Mouse (Mus musculus) MEL (cell line): Measurements from ENCODE around the gene Gsk3a. TPM values are rescaled to one million over a fixed set of nuclear protein-coding genes. Genes with fewer than 3 reads are reported as not detected.

Experiments used
- DNase-seq: peaks from one replicate; pipeline ENCODE4 v3.0.0; 2011; ENCODE audit warnings: low read depth, low spot score
- H3K27ac ChIP-seq: 2 replicates; pipeline ENCODE4 v1.5.1; 2012; ENCODE audit warnings: low read depth, mild to moderate bottlenecking, control low read depth, low read length, moderate library complexity; ENCODE audit not compliant: control insufficient read depth
- H3K27me3 ChIP-seq, 2 experiments: fragments of 150-350 bp in 1 of 2; sonication (generic) in 1 of 2; 2 replicates each; pipeline ENCODE4 v1.6.1; 2012; ENCODE audit warnings: low read length in 2 of 2, mild to moderate bottlenecking in 2 of 2, improper control_type of control experiment in 1 of 2, moderate library complexity in 1 of 2; ENCODE audit not compliant: insufficient read depth in 2 of 2, control insufficient read depth in 1 of 2
- H3K36me3 ChIP-seq, 2 experiments: 2 replicates each; pipeline ENCODE4 v1.6.1; 2012 to 2014; ENCODE audit warnings: low read length in 2 of 2, improper control_type of control experiment in 1 of 2, inconsistent platforms in 1 of 2, mild to moderate bottlenecking in 1 of 2; ENCODE audit not compliant: insufficient read depth in 2 of 2, control insufficient read depth in 1 of 2
- H3K4me1 ChIP-seq, 2 experiments: fragments of 150-350 bp in 1 of 2; sonication (generic) in 1 of 2; 2 replicates each; pipeline ENCODE4 v1.6.1; 2012; ENCODE audit warnings: low read length in 2 of 2, improper control_type of control experiment in 1 of 2, mild to moderate bottlenecking in 1 of 2; ENCODE audit not compliant: insufficient read depth in 2 of 2, control insufficient read depth in 1 of 2
- H3K4me3 ChIP-seq, 2 experiments: fragments of 150-350 bp in 1 of 2; sonication (generic) in 1 of 2; 2 replicates each; pipeline ENCODE4 v1.5.1; 2012; ENCODE audit warnings: low read depth in 2 of 2, low read length in 2 of 2, mild to moderate bottlenecking in 2 of 2, moderate library complexity in 2 of 2, control low read depth in 1 of 2, improper control_type of control experiment in 1 of 2; ENCODE audit not compliant: control insufficient read depth in 1 of 2, insufficient read depth in 1 of 2
- H3K79me2 ChIP-seq: 2 replicates; pipeline ENCODE4 v1.6.1; 2012; ENCODE audit warnings: mild to moderate bottlenecking, low read length, moderate library complexity; ENCODE audit not compliant: control insufficient read depth, poor library complexity, insufficient read depth
- H3K9ac ChIP-seq: 2 replicates; pipeline ENCODE4 v1.6.1; 2012; ENCODE audit warnings: low read depth, mild to moderate bottlenecking, control low read depth, low read length, moderate library complexity; ENCODE audit not compliant: control insufficient read depth, poor library complexity, severe bottlenecking
- H3K9me3 ChIP-seq: fragments of 150-350 bp; sonication (generic); replicated peaks from 2 replicates; pipeline ENCODE4 v1.6.1; 2012; ENCODE audit warnings: mild to moderate bottlenecking, low read length, improper control_type of control experiment, moderate library complexity; ENCODE audit not compliant: insufficient read depth
- BHLHE40 ChIP-seq: IDR thresholded peaks from 2 replicates; pipeline ENCODE4 v1.6.1; 2012; ENCODE audit warnings: low read depth, mild to moderate bottlenecking, inconsistent platforms, low read length, improper control_type of control experiment, borderline replicate concordance
- CHD1 ChIP-seq: IDR thresholded peaks from 2 replicates; pipeline ENCODE4 v1.6.1; 2012; ENCODE audit warnings: low read depth, mild to moderate bottlenecking, inconsistent platforms, low read length, improper control_type of control experiment
- ELF1 ChIP-seq: IDR thresholded peaks from 2 replicates; pipeline ENCODE4 v1.6.1; 2014; ENCODE audit warnings: low read depth, mild to moderate bottlenecking, inconsistent platforms, low read length, improper control_type of control experiment, moderate library complexity
- GATA1 ChIP-seq: IDR thresholded peaks from 2 replicates; pipeline ENCODE4 v1.6.1; 2011; ENCODE audit warnings: low read depth, low read length, improper control_type of control experiment
- HCFC1 ChIP-seq: IDR thresholded peaks from 2 replicates; pipeline ENCODE4 v1.6.1; 2012; ENCODE audit warnings: low read depth, mild to moderate bottlenecking, inconsistent platforms, low read length, improper control_type of control experiment, moderate library complexity
- JUND ChIP-seq: IDR thresholded peaks from 2 replicates; pipeline ENCODE4 v1.6.1; 2011; ENCODE audit warnings: low read depth, mild to moderate bottlenecking, improper control_type of control experiment, low read length
- MAFK ChIP-seq: IDR thresholded peaks from 2 replicates; pipeline ENCODE4 v1.6.1; 2011; ENCODE audit warnings: low read depth, mild to moderate bottlenecking, low read length, improper control_type of control experiment, borderline replicate concordance
- MEF2A ChIP-seq: IDR thresholded peaks from 2 replicates; pipeline ENCODE4 v1.6.1; 2014; ENCODE audit warnings: low read depth, mild to moderate bottlenecking, inconsistent platforms, low read length, improper control_type of control experiment; ENCODE audit not compliant: poor library complexity, insufficient replicate concordance, severe bottlenecking; ENCODE audit errors: extremely low read depth
- MYB ChIP-seq: IDR thresholded peaks from 2 replicates; pipeline ENCODE4 v1.6.1; 2011; ENCODE audit warnings: mild to moderate bottlenecking, low read depth, low read length, improper control_type of control experiment
- MYC ChIP-seq: IDR thresholded peaks from 2 replicates; pipeline ENCODE4 v1.6.1; 2011; ENCODE audit warnings: low read depth, mild to moderate bottlenecking, low read length, improper control_type of control experiment, moderate library complexity
- POLR2AphosphoS5 ChIP-seq: IDR thresholded peaks from 2 replicates; pipeline ENCODE4 v1.6.1; 2012; ENCODE audit warnings: low read depth, borderline replicate concordance, mild to moderate bottlenecking, inconsistent platforms, low read length, moderate library complexity, mixed read lengths
- SMC3 ChIP-seq: IDR thresholded peaks from 2 replicates; pipeline ENCODE4 v1.6.1; 2011; ENCODE audit warnings: low read depth, low read length, improper control_type of control experiment
- TBP ChIP-seq: IDR thresholded peaks from 2 replicates; pipeline ENCODE4 v1.8.0; 2011; ENCODE audit warnings: low read depth, low read length, improper control_type of control experiment
- UBTF ChIP-seq: IDR thresholded peaks from 2 replicates; pipeline ENCODE4 v1.6.1; 2012; ENCODE audit warnings: low read depth, mild to moderate bottlenecking, inconsistent platforms, low read length, improper control_type of control experiment, moderate library complexity, borderline replicate concordance; ENCODE audit not compliant: insufficient read depth
- USF1 ChIP-seq: IDR thresholded peaks from 2 replicates; pipeline ENCODE4 v1.6.1; 2014; ENCODE audit warnings: low read depth, mild to moderate bottlenecking, inconsistent platforms, low read length, improper control_type of control experiment, moderate library complexity
- USF2 ChIP-seq, 2 experiments: IDR thresholded peaks; 2 replicates each; pipeline ENCODE4 v1.6.1; 2011 to 2012; ENCODE audit warnings: improper control_type of control experiment in 2 of 2, low read length in 2 of 2, borderline replicate concordance in 1 of 2, inconsistent platforms in 1 of 2, low read depth in 1 of 2, mild to moderate bottlenecking in 1 of 2; ENCODE audit not compliant: insufficient read depth in 1 of 2
- ZKSCAN1 ChIP-seq: IDR thresholded peaks from 2 replicates; pipeline ENCODE4 v1.6.1; 2012; ENCODE audit warnings: low read depth, mild to moderate bottlenecking, inconsistent platforms, low read length, improper control_type of control experiment, moderate library complexity
- ZMIZ1 ChIP-seq: IDR thresholded peaks from 2 replicates; pipeline ENCODE4 v1.6.1; 2012; ENCODE audit warnings: low read depth, mild to moderate bottlenecking, inconsistent platforms, low read length, improper control_type of control experiment, moderate library complexity
- ZNF384 ChIP-seq: IDR thresholded peaks from 2 replicates; pipeline ENCODE4 v1.6.1; 2012; ENCODE audit warnings: low read depth, mild to moderate bottlenecking, inconsistent platforms, low read length, improper control_type of control experiment
- polyA plus RNA-seq, 2 experiments: library from polyadenylated mRNA; stranded (reverse) in 1 of 2; unstranded in 1 of 2; fragments of >175 nt in 1 of 2; fragments of >200 nt in 1 of 2; gene quantifications; 2 replicates each; pipeline versions ENCODE4 v1.2.1 to v1.2.4; 2012; ENCODE audit warnings: low replicate concordance in 2 of 2, low read depth in 1 of 2; ENCODE audit not compliant: insufficient read length in 2 of 2, insufficient read depth in 1 of 2, missing spikeins in 1 of 2
- total RNA-seq: library from RNA; depleted of rRNA; stranded (reverse); fragments of 300-350 nt; gene quantifications from 2 replicates; pipeline ENCODE4 v1.2.3, GENCODE M21; 2012

Gsk3a gene
- total and polyA plus RNA-seq, 3 experiments: 59.8 to 149 (median 86.6) TPM

- TF ChIP-seq MAFK (no peak), HCFC1 (peak; percentile 62), MEF2A (0 out of 2 replicates have a peak, but pooled peaks have one; percentile 38), CHD1 (no peak), MYC (peak; percentile 63; the same call in 1 of the 2 replicates), BHLHE40 (no peak), USF2 (IDR thresholded peaks at IDR 0.05; ENCODE audit: borderline replicate concordance in 1 of 2, insufficient read depth in 1 of 2, low read depth in 1 of 2, low read length in 2 of 2) (no peak), SMC3 (0 out of 2 replicates have a peak, but pooled peaks have one; percentile 16), USF1 (no peak; the same call in 1 of the 2 replicates), UBTF (peak; percentile 90), MYB (no peak)
- TF ChIP-seq, all 39 proteins: peak for 23
Measured at GRCm38 (mm10) chr7:25283637-25284036, 46.0 kb upstream of the Gsk3a start (continued).

GRCm38 (mm10) chr7:25282731-25283211 is 45.1 kb upstream of the Gsk3a start:
- peak overlapping the region; percentile 86 for H3K27ac ChIP-seq
- peaks cover 35% of the 10 kb centered on the region for H3K79me2 ChIP-seq
- peak overlapping the region; percentile 80 for H3K9ac ChIP-seq
- H3K27me3 ChIP-seq: no peaks in the 10 kb centered on the region
- H3K36me3 ChIP-seq: peaks cover 14 to 24% of the 10 kb centered on the region in 2 experiments
- DNase-seq: peak; percentile 76
- peaks cover 12 to 28% of the 10 kb centered on the region in 2 experiments for H3K4me1 ChIP-seq
- peak overlapping the region; percentile 85 to 91 for H3K4me3 ChIP-seq
- H3K9me3 ChIP-seq: no peaks in the 10 kb centered on the region
- TF ChIP-seq ZMIZ1 (no peak), GATA1 (no peak), JUND (no peak), ZNF384 (no peak), POLR2AphosphoS5 (0 out of 2 replicates have a peak, but pooled peaks have one; percentile 60), BHLHE40 (no peak), USF1 (no peak), ZKSCAN1 (no peak), UBTF (no peak), ELF1 (no peak), TBP (0 out of 2 replicates have a peak, but pooled peaks have one; percentile 38)
